Mouse (Mus musculus) forebrain, embryonic 16.5 days (tissue): ENCODE measurements around the gene Arhgap18. TPM values are rescaled to one million over a fixed set of nuclear protein-coding genes. Genes with fewer than 3 reads are reported as not detected.
"Not testable (repeated sequence)": the region's sequence is repeated elsewhere in the genome, so short reads cannot be mapped to it uniquely, and the experiment has no call there.

Experiments used
- ATAC-seq: fragments of 200-750 bp; cut with Nextera tagmentation; 2 replicates; pipeline ENCODE4 v1.8.0; 2017; ENCODE audit warnings: mild to moderate bottlenecking, moderate library complexity
- H3K27ac ChIP-seq: fragments of 300-500 bp; sonication (generic); 2 replicates; pipeline ENCODE4 v1.5.1; 2014; ENCODE audit warnings: low read length, control low read depth
- H3K27me3 ChIP-seq: fragments of 300-500 bp; sonication (generic); replicated peaks from 2 replicates; pipeline ENCODE4 v1.6.1; 2014; ENCODE audit warnings: low read length; ENCODE audit not compliant: control insufficient read depth, insufficient read depth
- H3K36me3 ChIP-seq: fragments of 300-500 bp; sonication (generic); 2 replicates; pipeline ENCODE4 v1.6.1; 2014; ENCODE audit not compliant: control insufficient read depth, insufficient read depth
- H3K4me1 ChIP-seq: fragments of 300-500 bp; sonication (generic); replicated peaks from 2 replicates; pipeline ENCODE4 v1.6.1; 2014; ENCODE audit warnings: low read length; ENCODE audit not compliant: control insufficient read depth, insufficient read depth
- H3K4me2 ChIP-seq: fragments of 300-500 bp; sonication (generic); 2 replicates; pipeline ENCODE4 v1.6.1; 2014; ENCODE audit warnings: mild to moderate bottlenecking, low read length, control low read depth
- H3K4me3 ChIP-seq: fragments of 300-500 bp; sonication (generic); replicated peaks from 2 replicates; pipeline ENCODE4 v1.5.1; 2014; ENCODE audit warnings: mild to moderate bottlenecking, low read length, control low read depth
- H3K9ac ChIP-seq: fragments of 300-500 bp; sonication (generic); replicated peaks from 2 replicates; pipeline ENCODE4 v1.6.1; 2014; ENCODE audit warnings: low read depth, low read length, control low read depth
- H3K9me3 ChIP-seq: fragments of 300-500 bp; sonication (generic); 2 replicates; pipeline ENCODE4 v1.6.1; 2016; ENCODE audit warnings: low read length; ENCODE audit not compliant: control insufficient read depth
- WGBS: fragments of 180-500 bp; shearing (Covaris S2); extraction: QIAGEN DNeasy Blood & Tissue Kit; methylation state at CpG from one replicate; pipeline ENCODE4 v1.1.7; 2014; 5-methylcytosine and 5-hydroxymethylcytosine counted together
- polyA plus RNA-seq: library from polyadenylated mRNA; unstranded; fragments of >200 nt; fragmentation: Nextera tagmentation; extraction: Ambion mirVana; gene quantifications from 2 replicates; pipeline ENCODE4 v1.2.1, GENCODE M21; 2015

Arhgap18 gene
- polyA plus RNA-seq, 1 experiment from 2014 or later: 13.2 TPM

DNA sequence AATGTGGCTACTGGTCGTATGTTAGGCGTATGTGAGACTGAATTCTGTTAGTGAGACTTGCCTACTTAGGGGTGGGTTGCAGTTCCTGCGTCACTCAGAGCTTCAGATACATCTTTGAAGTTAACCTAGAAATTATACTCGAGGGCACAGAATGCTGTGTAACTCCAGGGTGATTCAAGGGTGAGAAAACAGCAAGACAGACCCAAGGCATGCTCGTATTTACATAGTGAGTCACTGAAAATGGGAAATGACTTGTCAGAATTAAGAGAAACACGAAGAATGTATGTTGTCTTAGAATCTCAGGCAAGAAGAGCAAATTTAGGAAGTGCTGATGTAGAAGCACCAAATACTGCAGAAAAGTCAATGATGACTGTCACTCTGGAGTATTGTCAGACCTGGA lies 142.5 kb downstream of the Arhgap18 start:
- Histone ChIP-seq H3K9me3 (no peaks in the 10 kb centered on the region), H3K36me3 (no peaks in the 10 kb centered on the region), H3K9ac (no peak overlapping the region), H3K4me3 (no peak overlapping the region), H3K27ac (no peak overlapping the region), H3K27me3 (no peaks in the 10 kb centered on the region), H3K4me2 (no peak overlapping the region), H3K4me1 (no peaks in the 10 kb centered on the region)
- 82% methylated on average over 6 of the region's 6 CpGs for WGBS
- no peak for ATAC-seq

DNA sequence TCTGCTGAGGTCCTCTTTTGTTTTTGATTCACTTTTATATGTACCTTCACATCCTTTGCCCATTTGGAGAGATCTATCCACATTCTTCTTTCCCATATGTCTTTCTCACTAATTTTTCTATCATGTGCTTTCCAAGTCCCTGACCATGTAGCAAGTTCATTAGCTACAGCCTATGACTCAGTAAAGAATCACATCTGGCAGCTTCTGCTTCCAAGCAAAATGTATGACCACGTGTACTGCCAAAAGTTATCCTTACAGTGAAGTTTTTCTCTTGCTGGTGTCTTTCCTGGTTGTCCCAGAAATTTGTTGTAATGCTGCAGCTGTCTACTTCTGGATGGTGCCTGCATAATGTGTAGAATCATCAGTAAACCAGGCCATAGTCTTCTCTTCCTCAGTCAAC lies 147.2 kb downstream of the Arhgap18 start:
- H3K27me3 ChIP-seq: no peaks in the 10 kb centered on the region
- H3K36me3 ChIP-seq: no peaks in the 10 kb centered on the region
- WGBS: 89% methylated on average over 1 of the region's 1 CpGs

GRCm38 (mm10) chr10:26903781-26904180 lies 150.6 kb downstream of the Arhgap18 start:
- H3K9ac ChIP-seq: no peak overlapping the region
- no peak overlapping the region for H3K4me3 ChIP-seq
- no peaks in the 10 kb centered on the region for H3K9me3 ChIP-seq
- no peak for ATAC-seq
- H3K4me1 ChIP-seq: no peaks in the 10 kb centered on the region
- no peak overlapping the region for H3K27ac ChIP-seq
- WGBS: 89% methylated on average over 1 of the region's 1 CpGs
- H3K4me2 ChIP-seq: no peak overlapping the region
- H3K36me3 ChIP-seq: no peaks in the 10 kb centered on the region
- H3K27me3 ChIP-seq: no peaks in the 10 kb centered on the region

More for the DNA sequence above, 147.2 kb downstream of the Arhgap18 start:
- Histone ChIP-seq H3K9ac (no peak overlapping the region), H3K4me2 (no peak overlapping the region), H3K27ac (no peak overlapping the region), H3K4me3 (no peak overlapping the region), H3K9me3 (no peaks in the 10 kb centered on the region), H3K4me1 (no peaks in the 10 kb centered on the region)
- ATAC-seq: no peak

DNA sequence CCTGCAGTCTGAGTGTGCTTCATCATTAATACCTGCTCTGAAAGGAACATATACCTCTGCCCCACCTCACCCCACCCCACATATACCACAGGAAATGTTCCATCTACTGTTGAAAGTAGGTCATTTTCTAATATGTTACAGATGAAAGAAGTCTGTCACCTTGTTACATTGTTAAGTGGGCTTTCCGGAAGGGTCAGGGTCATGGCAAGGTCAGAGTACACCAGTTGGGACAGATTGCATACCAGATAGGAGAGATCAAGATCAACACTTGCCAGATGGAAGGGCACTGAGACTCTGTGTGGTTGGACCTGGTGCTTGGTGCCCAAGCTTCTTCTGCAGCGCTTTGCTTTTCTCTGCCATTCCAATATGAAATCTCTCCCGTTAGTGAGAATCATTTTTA lies 158.0 kb downstream of the Arhgap18 start:
- Histone ChIP-seq H3K36me3 (no peaks in the 10 kb centered on the region), H3K4me1 (no peaks in the 10 kb centered on the region), H3K9ac (no peak overlapping the region), H3K27ac (no peak overlapping the region; the same call in 1 of the 2 replicates), H3K4me3 (no peak overlapping the region), H3K9me3 (no peaks in the 10 kb centered on the region), H3K4me2 (no peak overlapping the region), H3K27me3 (no peaks in the 10 kb centered on the region)
- ATAC-seq: no peak
- WGBS: 85% methylated on average over 3 of the region's 3 CpGs

- no peak overlapping the region for H3K27ac ChIP-seq
- no peaks in the 10 kb centered on the region for H3K4me1 ChIP-seq
- no peak overlapping the region for H3K4me2 ChIP-seq
- WGBS: 39% methylated on average over 7 of the region's 7 CpGs
- no peak overlapping the region for H3K4me3 ChIP-seq
- H3K27me3 ChIP-seq: no peaks in the 10 kb centered on the region
- no peak overlapping the region for H3K9ac ChIP-seq
- no peaks in the 10 kb centered on the region for H3K36me3 ChIP-seq
- peak; percentile 80 for ATAC-seq
- no peaks in the 10 kb centered on the region for H3K9me3 ChIP-seq
Observed at GRCm38 (mm10) chr10:26912112-26912797, 159.0 kb downstream of the Arhgap18 start.

- no peak overlapping the region for H3K4me2 ChIP-seq
- peak; percentile 56 for ATAC-seq
- H3K9me3 ChIP-seq: no peaks in the 10 kb centered on the region
- H3K9ac ChIP-seq: no peak overlapping the region
- H3K36me3 ChIP-seq: no peaks in the 10 kb centered on the region
- H3K4me3 ChIP-seq: no peak overlapping the region
- H3K27ac ChIP-seq: no peak overlapping the region
- H3K27me3 ChIP-seq: no peaks in the 10 kb centered on the region
- 13% methylated on average over 1 of the region's 1 CpGs for WGBS
- no peaks in the 10 kb centered on the region for H3K4me1 ChIP-seq
Observed at GRCm38 (mm10) chr10:26912807-26913206, 159.6 kb downstream of the Arhgap18 start.

- no peaks in the 10 kb centered on the region for H3K36me3 ChIP-seq
- H3K4me2 ChIP-seq: no peak overlapping the region
- H3K9me3 ChIP-seq: no peaks in the 10 kb centered on the region
- ATAC-seq: peak; percentile 84
- H3K27ac ChIP-seq: no peak overlapping the region
- WGBS: 30% methylated on average over 5 of the region's 5 CpGs
- H3K4me1 ChIP-seq: no peaks in the 10 kb centered on the region
- H3K27me3 ChIP-seq: no peaks in the 10 kb centered on the region
- no peak overlapping the region for H3K9ac ChIP-seq
- H3K4me3 ChIP-seq: no peak overlapping the region
Observed at GRCm38 (mm10) chr10:26919307-26919977, 166.2 kb downstream of the Arhgap18 start.

- no peak overlapping the region for H3K9ac ChIP-seq
- H3K27me3 ChIP-seq: no peaks in the 10 kb centered on the region
- no peak overlapping the region for H3K4me3 ChIP-seq
- H3K27ac ChIP-seq: no peak overlapping the region
- ATAC-seq: no peak
- H3K9me3 ChIP-seq: no peaks in the 10 kb centered on the region
- H3K4me2 ChIP-seq: no peak overlapping the region
- 57% methylated on average over 8 of the region's 8 CpGs for WGBS
- H3K4me1 ChIP-seq: no peaks in the 10 kb centered on the region
- H3K36me3 ChIP-seq: no peaks in the 10 kb centered on the region
Observed at GRCm38 (mm10) chr10:26920383-26920979, 167.3 kb downstream of the Arhgap18 start.

- H3K4me3 ChIP-seq, H3K9me3 ChIP-seq, H3K9ac ChIP-seq, H3K4me2 ChIP-seq, H3K27ac ChIP-seq, H3K36me3 ChIP-seq, H3K27me3 ChIP-seq, ATAC-seq, H3K4me1 ChIP-seq: not testable (repeated sequence)
- 79% methylated on average over 6 of the region's 6 CpGs for WGBS
Observed at GRCm38 (mm10) chr10:26936056-26936455, 182.8 kb downstream of the Arhgap18 start.
